Mouse (Mus musculus): ENCODE measurements at regions not wholly inside any gene's neighbourhood (a gene's known extent, or its start where the extent isn't known, plus 50 kb on each side); places are given as distances from the start of the nearest gene placed in this dataset.
A peak's percentile ranks its signal among the peaks of the same experiment; 100 is the strongest.

GRCm38 (mm10) chr5:119055430-119055829, 495.0 kb downstream of the Med13l start:
- peak overlapping the region; percentile 60 for H3K27ac ChIP-seq
- H3K4me3 ChIP-seq = peak overlapping the region; percentile 20; the same call in 1 of the 2 replicates
- H3K9me3 ChIP-seq = no peaks in the 10 kb centered on the region
- no peaks in the 10 kb centered on the region for H3K36me3 ChIP-seq
- peaks cover 81% of the 10 kb centered on the region for H3K27me3 ChIP-seq (ENCODE audit: insufficient read depth, poor library complexity, severe bottlenecking)
- peaks cover 31% of the 10 kb centered on the region for H3K4me1 ChIP-seq (replicated peaks)
- DNase-seq (ENCODE audit: low spot score) = peak; percentile 63
- WGBS = 2% methylated on average over 12 of the region's 12 CpGs

DNA sequence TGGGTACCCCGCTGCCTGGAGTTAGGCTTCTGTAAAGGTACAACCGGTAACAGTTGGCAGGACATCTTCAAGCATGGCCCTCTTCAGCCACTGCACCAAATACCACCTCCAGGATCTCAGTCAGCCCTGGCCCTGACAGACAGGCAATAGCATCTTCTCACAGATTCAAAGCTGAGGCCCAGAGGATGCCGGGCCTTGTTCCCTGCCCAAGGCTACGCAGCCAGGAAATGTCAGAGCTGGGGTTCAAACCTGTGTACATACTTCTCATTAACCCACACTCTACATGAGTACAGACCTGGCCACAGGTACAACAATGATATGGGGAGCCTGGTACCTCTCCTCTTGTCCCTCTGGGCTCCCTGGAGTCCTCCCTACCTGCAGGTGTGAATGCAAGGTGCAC, 497.3 kb downstream of the Med13l start:
- no peaks in the 10 kb centered on the region for H3K36me3 ChIP-seq
- 0 out of 2 replicates have a peak overlapping the region, but pooled peaks have one; percentile 23 for H3K27ac ChIP-seq
- no peak overlapping the region for H3K4me3 ChIP-seq
- WGBS = 87% methylated on average over 4 of the region's 4 CpGs
- DNase-seq (ENCODE audit: low spot score) = no peak
- peaks cover 40% of the 10 kb centered on the region for H3K4me1 ChIP-seq (replicated peaks)
- no peaks in the 10 kb centered on the region for H3K9me3 ChIP-seq
- H3K27me3 ChIP-seq (ENCODE audit: insufficient read depth, poor library complexity, severe bottlenecking) = peaks cover 87% of the 10 kb centered on the region

DNA sequence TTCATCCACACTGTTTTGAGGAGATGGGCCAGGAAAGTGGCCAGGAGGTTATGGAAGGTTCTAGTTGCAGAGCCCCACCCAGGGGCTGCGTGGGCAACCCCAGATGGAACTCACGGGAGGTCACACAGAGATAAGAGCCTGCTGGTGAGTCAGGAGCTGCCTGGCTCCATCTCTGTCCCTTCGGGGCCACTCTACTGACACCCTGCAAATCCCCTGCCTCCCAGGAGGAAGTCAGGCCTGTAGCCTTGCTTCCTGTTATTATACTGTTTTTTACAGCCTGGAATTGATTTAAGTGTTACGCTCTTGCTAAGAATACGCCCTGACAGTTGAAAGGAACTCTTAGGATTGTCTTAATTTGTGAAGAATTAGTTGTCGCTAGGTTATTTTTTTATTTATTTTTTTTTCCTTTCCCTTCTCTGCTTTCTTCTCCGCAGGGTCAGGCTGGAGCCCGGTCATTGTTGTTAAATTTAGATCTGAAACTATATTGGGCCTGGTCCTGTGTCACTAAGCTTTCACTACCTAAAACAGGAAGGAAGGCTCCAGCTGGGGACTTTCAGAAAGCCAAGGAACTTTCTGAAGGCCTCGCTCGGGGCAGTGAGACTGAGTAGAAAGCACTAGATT, 497.9 kb downstream of the Med13l start:
- WGBS = 65% methylated on average over 10 of the region's 10 CpGs
- H3K27ac ChIP-seq = no peak overlapping the region

DNA sequence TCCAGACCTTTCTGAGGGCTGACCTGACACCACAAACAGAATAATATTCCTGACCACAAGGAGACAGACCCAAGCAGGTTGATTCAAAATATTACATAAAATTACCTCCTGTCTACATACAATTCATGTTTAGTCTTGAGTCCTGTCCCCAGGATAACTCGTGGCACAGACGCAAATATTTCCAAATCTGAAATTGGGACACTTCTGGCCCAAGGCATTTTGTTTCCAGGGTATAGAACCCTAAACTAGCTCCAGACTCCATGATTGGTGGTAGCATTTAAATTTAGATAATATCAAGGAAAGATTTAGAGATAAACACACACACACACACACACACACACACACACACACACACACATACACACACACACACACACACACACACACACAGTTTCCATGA, 498.7 kb downstream of the Med13l start:
- no peaks in the 10 kb centered on the region for H3K9me3 ChIP-seq
- WGBS = 89% methylated on average over 2 of the region's 2 CpGs
- peaks cover 74% of the 10 kb centered on the region for H3K27me3 ChIP-seq (ENCODE audit: insufficient read depth, poor library complexity, severe bottlenecking)
- no peaks in the 10 kb centered on the region for H3K36me3 ChIP-seq
- DNase-seq (ENCODE audit: low spot score) = no peak
- H3K4me1 ChIP-seq (replicated peaks) = peaks cover 40% of the 10 kb centered on the region
- H3K4me3 ChIP-seq = no peak overlapping the region
- H3K27ac ChIP-seq = no peak overlapping the region

More for the DNA sequence above, 497.9 kb downstream of the Med13l start:
- H3K9me3 ChIP-seq = no peaks in the 10 kb centered on the region
- H3K4me3 ChIP-seq = no peak overlapping the region
- peaks cover 40% of the 10 kb centered on the region for H3K4me1 ChIP-seq (replicated peaks)
- no peaks in the 10 kb centered on the region for H3K36me3 ChIP-seq
- peaks cover 83% of the 10 kb centered on the region for H3K27me3 ChIP-seq (ENCODE audit: insufficient read depth, poor library complexity, severe bottlenecking)
- DNase-seq (ENCODE audit: low spot score) = no peak

DNA sequence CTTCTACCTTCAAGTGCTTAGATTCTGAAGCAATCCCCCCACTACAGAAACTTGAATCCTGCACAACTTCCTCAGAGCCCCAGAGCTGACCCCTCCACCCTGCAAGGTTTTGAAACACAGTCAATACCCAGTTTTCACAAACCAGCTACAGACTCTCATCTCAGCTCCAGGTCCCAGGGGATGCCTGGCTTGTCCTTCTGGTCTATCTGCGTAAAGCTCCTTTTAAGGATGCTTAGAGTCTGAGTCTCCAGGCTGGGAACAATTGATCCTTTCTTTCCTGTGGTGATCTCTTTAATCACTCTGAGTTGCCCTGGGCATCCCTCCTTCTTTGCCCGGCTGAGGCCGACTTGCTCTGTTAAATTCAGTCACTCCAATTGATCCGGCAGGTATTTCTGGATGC, 500.4 kb downstream of the Med13l start:
- H3K27ac ChIP-seq = no peak overlapping the region
- H3K36me3 ChIP-seq = no peaks in the 10 kb centered on the region
- WGBS = 19% methylated on average over 4 of the region's 4 CpGs
- H3K9me3 ChIP-seq = no peaks in the 10 kb centered on the region
- H3K4me1 ChIP-seq (replicated peaks) = peaks cover 26% of the 10 kb centered on the region
- peaks cover 58% of the 10 kb centered on the region for H3K27me3 ChIP-seq (ENCODE audit: insufficient read depth, poor library complexity, severe bottlenecking)
- DNase-seq (ENCODE audit: low spot score) = no peak
- H3K4me3 ChIP-seq = no peak overlapping the region

- Histone ChIP-seq H3K4me1 (replicated peaks) (peaks cover 24% of the 10 kb centered on the region), H3K36me3 (no peaks in the 10 kb centered on the region), H3K27me3 (ENCODE audit: insufficient read depth, poor library complexity, severe bottlenecking) (peaks cover 43% of the 10 kb centered on the region), H3K4me3 (no peak overlapping the region), H3K27ac (no peak overlapping the region), H3K9me3 (no peaks in the 10 kb centered on the region)
- WGBS = 92% methylated on average over 11 of the region's 11 CpGs
- no peak for DNase-seq (ENCODE audit: low spot score)
These were observed 502.0 kb downstream of the Med13l start for GRCm38 (mm10) chr5:119062478-119062877.

- peaks cover 8% of the 10 kb centered on the region for H3K27me3 ChIP-seq (ENCODE audit: insufficient read depth, poor library complexity, severe bottlenecking)
- H3K27ac ChIP-seq = no peak overlapping the region
- DNase-seq (ENCODE audit: low spot score) = no peak
- no peaks in the 10 kb centered on the region for H3K9me3 ChIP-seq
- H3K4me1 ChIP-seq (replicated peaks) = no peaks in the 10 kb centered on the region
- H3K4me3 ChIP-seq = no peak overlapping the region
- no peaks in the 10 kb centered on the region for H3K36me3 ChIP-seq
- WGBS = 89% methylated on average over 6 of the region's 6 CpGs
These were observed 506.2 kb downstream of the Med13l start for GRCm38 (mm10) chr5:119066666-119067065.

GRCm38 (mm10) chr5:119069765-119070333, 509.4 kb downstream of the Med13l start:
- Histone ChIP-seq H3K27ac (no peak overlapping the region), H3K4me3 (no peak overlapping the region), H3K4me1 (replicated peaks) (no peaks in the 10 kb centered on the region), H3K27me3 (ENCODE audit: insufficient read depth, poor library complexity, severe bottlenecking) (peaks cover 3% of the 10 kb centered on the region), H3K9me3 (no peaks in the 10 kb centered on the region), H3K36me3 (no peaks in the 10 kb centered on the region)
- 82% methylated on average over 10 of the region's 10 CpGs for WGBS
- DNase-seq (ENCODE audit: low spot score) = no peak

DNA sequence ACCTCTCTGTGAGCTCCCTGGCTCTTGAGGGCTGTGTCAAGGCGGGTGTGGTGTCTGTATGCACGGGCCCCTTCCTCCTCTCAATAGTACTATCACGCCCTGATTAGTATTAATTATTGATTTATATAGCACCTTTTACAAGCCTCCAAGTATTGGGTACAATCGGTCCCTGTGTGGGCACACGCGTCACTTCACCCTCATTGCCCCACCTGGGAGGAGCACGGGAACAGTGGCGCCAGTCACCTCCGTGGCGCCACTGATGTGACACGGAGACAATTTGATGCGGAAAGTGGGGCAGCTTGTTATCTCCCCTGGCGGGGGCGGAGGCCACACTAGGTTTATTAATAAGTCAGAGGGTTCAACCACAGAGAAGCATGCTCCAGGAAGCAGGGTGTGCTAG, 512.2 kb downstream of the Med13l start:
- Histone ChIP-seq H3K4me1 (replicated peaks) (no peaks in the 10 kb centered on the region), H3K27ac (no peak overlapping the region), H3K36me3 (no peaks in the 10 kb centered on the region), H3K27me3 (ENCODE audit: insufficient read depth, poor library complexity, severe bottlenecking) (peaks cover 3% of the 10 kb centered on the region), H3K4me3 (no peak overlapping the region), H3K9me3 (no peaks in the 10 kb centered on the region)
- no peak for DNase-seq (ENCODE audit: low spot score)
- WGBS = 94% methylated on average over 14 of the region's 14 CpGs

DNA sequence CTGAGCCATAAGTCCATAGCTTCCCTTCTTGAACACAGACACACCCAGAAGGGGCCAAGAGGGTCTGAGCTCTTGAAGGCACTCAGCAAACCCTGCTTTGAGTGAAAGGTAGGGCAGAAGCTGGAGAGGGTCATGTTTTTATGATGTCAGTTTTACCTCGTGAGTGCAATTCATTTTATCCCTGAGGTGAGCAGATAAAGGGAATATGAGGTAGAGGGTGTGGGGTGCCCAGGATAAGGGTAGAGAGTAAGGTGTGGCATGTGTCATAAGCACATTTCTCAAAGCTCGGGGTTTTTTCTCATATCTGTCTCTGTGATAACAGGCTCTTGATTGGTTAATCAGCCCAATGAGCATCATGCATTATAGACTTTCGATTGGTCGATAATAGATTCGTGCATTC, 520.3 kb downstream of the Med13l start:
- WGBS = 88% methylated on average over 5 of the region's 5 CpGs
- H3K36me3 ChIP-seq = no peaks in the 10 kb centered on the region
- no peak overlapping the region for H3K27ac ChIP-seq
- H3K4me3 ChIP-seq = no peak overlapping the region
- H3K27me3 ChIP-seq (ENCODE audit: insufficient read depth, poor library complexity, severe bottlenecking) = peaks cover 34% of the 10 kb centered on the region
- H3K9me3 ChIP-seq = no peaks in the 10 kb centered on the region
- peaks cover 5% of the 10 kb centered on the region for H3K4me1 ChIP-seq (replicated peaks)
- DNase-seq (ENCODE audit: low spot score) = no peak

DNA sequence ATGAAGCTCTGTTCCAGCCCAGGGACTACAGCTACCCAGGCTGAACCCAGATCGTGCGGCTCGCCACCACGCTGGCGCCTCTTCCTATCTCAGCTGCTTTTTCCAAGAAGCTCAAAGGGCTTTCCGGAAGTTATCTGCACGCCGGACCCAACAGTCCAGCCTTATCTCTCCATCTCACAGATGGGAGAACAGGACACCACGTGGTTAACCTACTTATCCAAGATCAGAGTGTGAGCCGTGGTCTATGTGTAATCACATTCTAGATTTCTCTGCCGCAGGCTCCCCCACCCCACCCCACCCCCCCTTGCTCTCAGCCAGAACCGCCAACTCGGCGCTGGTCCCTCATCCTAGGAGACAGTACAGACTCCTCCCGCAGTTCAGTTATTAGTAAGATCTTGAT, 522.4 kb downstream of the Med13l start:
- no peak overlapping the region for H3K4me3 ChIP-seq
- peaks cover 23% of the 10 kb centered on the region for H3K4me1 ChIP-seq (replicated peaks)
- DNase-seq (ENCODE audit: low spot score) = no peak
- peaks cover 56% of the 10 kb centered on the region for H3K27me3 ChIP-seq (ENCODE audit: insufficient read depth, poor library complexity, severe bottlenecking)
- H3K36me3 ChIP-seq = no peaks in the 10 kb centered on the region
- H3K27ac ChIP-seq = no peak overlapping the region
- H3K9me3 ChIP-seq = no peaks in the 10 kb centered on the region
- WGBS = 78% methylated on average over 15 of the region's 15 CpGs

DNA sequence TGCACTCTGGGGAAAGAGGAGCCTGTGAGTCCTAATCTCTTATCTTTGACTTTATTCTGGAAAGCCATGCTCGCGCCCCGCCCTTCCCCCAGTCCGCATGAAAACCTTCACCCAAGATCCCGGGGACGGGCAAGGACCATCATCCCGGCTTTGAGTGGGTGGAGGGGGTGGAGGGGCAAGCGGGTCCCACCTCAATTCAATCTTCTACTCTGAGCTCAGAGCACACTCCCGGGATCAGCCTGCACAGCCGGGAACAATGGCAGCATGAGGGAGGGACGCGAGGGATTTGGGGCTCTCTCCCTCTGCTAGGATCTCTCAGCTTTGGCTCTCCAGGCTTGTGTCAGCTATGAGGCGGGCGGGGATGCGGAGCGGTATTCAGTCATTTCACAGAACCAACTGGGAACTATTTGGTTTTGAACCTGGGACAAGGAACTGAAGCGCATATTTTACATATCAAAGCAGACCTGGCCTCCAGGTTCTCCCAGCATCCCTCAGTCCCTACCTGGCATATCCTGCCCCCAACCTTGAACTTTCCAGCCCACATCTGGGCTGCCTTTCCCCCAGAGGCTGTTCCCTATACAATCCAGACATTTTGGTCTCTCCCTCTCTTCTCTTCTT, 537.2 kb downstream of the Med13l start:
- Histone ChIP-seq H3K27me3 (ENCODE audit: insufficient read depth, poor library complexity, severe bottlenecking) (peaks cover 46% of the 10 kb centered on the region), H3K4me1 (replicated peaks) (peaks cover 22% of the 10 kb centered on the region), H3K9me3 (no peaks in the 10 kb centered on the region), H3K4me3 (peak overlapping the region; percentile 42), H3K27ac (peak overlapping the region; percentile 69; the same call in 1 of the 2 replicates), H3K36me3 (no peaks in the 10 kb centered on the region)
- peak; percentile 21 for DNase-seq (ENCODE audit: low spot score)
- WGBS = 5% methylated on average over 17 of the region's 17 CpGs

DNA sequence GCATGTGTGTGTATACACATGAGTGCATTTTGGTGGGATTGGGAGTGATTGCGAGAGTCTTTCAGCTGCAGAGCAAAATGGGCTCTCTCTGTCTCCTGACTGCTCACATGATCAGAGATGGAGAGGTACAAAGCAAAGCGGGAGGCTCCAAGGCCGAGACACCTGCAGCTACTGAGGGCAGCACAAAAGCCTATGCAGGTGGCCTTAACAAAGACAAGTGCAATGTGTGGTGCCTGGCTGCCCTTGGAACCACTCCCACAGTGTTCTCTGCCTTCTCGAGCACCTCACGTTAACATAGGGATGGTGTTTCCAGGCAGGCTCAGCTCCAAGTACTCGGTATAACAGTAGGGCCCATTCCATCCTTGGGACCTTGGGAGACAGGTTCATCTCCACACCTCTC, 539.3 kb downstream of the Med13l start:
- Histone ChIP-seq H3K4me1 (replicated peaks) (peaks cover 22% of the 10 kb centered on the region), H3K4me3 (no peak overlapping the region), H3K27ac (0 out of 2 replicates have a peak overlapping the region, but pooled peaks have one; percentile 12), H3K27me3 (ENCODE audit: insufficient read depth, poor library complexity, severe bottlenecking) (peaks cover 38% of the 10 kb centered on the region), H3K36me3 (no peaks in the 10 kb centered on the region), H3K9me3 (no peaks in the 10 kb centered on the region)
- 75% methylated on average over 6 of the region's 6 CpGs for WGBS
- no peak for DNase-seq (ENCODE audit: low spot score)

All from hindbrain, embryonic 10.5 days (tissue).